Mouse (Mus musculus) heart, postnatal 25 days (tissue): Measurements from ENCODE around the gene Hnrnpul1. TPM values are rescaled to one million over a fixed set of nuclear protein-coding genes. Genes with fewer than 3 reads are reported as not detected.
"Not testable (repeated sequence)": the region's sequence is repeated elsewhere in the genome, so short reads cannot be mapped to it uniquely, and the experiment has no call there.

Experiments used
- DNase-seq: peaks from one replicate; pipeline ENCODE4 v3.0.0; 2022; ENCODE audit warnings: low spot score
- intact Hi-C: fragments of 180-260 bp; cut with DNase I; formaldehyde crosslinking; loops from one replicate; pipeline ENCODE4 v1.15.1; 2025
- total RNA-seq, 2 experiments: library from RNA; stranded (reverse); gene quantifications; 2 replicates each; pipeline ENCODE4 v1.2.3; 2021

The Hnrnpul1 gene
- 10 to 100 TPM; 77.8 TPM for total RNA-seq

DNA sequence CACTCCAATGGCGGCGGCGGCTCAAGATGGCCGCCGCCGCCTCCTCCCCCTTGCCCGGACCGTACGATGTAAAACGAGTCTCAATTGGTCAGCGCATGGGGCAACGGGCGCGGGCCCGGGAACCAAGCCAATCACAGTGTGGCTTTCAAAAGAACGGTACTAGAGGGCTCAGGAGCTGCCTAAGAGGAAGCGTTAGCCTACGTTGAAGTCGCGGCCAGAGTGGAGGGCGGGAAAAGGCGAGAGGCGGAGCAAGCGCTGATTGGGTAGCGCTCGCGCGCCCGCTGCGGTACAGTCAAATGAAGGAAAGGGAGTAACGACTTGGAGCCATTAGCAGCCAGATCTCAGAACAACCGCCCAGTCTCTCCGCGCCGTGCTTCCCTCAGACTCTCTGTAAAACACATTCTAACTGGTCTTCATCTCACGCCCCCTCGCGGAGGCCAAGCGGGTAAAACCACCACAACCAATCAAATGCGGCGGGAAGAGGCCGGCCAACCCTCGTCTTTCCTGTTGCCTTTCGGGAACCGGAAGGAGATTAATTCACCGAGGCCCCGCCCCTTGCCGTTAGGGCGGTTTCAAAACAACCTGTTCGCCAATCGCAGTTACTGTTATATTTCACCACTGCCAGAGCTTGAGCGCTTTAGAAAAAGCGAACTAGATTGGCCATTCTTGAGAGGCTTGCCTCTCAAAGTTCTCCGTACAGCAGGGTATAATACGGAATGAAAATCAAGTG is at the start of gene Hnrnpul1:
Gene Hnrnpul1 (minus strand): TSS at position 20 of the 730 bp plus-strand sequence.
- intact Hi-C loops: loop anchor here (5.0 kb wide), 1 partner anchor 73 kb away; the partner anchor contains the start of gene B9d2
- DNase-seq: peak; percentile 98

DNA sequence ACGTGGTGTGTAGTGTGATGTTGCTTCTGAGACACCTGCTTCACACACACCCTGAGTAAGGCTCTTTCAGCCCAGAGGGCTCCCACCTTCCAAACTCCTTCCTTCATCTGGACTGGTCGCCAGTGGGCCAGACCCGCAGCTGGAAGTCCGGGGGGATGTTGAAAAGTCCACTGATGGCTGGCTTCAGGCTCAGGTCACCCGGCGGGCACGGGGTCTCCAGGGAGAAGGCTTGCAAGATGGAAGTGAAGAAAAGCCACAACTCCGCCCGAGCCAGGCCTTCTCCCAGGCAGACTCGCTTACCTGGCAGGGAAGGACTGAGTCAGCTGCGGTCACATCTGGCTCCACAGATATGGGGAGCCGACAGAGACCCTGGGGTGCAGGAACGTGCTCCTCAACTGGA is 48.9 kb upstream of the Hnrnpul1 start:
- DNase-seq: peak; percentile 60
- intact Hi-C loops: no loop called here

DNA sequence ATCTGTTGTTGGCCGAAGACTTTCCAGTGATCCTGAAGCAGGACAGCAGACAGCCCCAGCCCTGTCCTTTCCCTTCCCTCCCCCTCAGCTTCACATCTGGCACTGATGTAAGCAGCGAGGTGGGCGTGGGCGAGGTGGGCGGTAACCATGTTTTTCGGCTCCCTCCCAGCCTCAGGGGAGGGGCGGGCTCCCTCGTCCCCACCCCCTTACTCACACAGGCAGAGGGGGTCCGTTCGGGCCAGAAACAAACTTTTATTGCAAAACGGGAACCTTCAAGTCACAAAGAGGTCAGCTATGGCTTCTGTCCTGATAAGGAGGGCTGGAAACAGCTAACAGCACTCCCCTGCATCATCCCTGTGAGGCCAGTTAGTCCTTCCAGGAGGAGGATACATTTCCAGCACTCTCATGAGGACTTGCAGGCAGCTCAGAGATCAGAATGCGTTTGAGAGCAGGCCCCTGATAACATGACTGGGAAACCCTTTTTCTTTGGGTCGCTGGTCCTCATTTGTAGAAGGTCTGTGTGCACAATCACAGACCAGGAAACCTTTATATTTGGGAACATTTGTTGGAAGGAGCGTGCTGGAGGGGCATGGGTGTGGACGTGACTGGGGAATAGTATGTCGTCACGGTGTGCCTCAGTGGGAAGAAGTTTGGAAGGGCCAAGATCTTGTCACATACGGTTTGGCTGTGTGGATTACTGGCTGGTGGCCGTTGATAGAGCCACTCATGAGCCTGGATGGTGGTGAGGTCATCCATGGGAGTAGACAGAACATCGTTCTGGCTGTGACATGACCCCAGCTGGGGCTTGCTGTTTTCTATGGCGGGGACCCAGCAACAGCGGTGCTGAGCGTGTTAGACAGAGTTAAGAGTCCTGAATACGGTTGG is 47.9 kb upstream of the Hnrnpul1 start:
- DNase-seq: peak; percentile 91
- intact Hi-C loops: no loop called here

DNA sequence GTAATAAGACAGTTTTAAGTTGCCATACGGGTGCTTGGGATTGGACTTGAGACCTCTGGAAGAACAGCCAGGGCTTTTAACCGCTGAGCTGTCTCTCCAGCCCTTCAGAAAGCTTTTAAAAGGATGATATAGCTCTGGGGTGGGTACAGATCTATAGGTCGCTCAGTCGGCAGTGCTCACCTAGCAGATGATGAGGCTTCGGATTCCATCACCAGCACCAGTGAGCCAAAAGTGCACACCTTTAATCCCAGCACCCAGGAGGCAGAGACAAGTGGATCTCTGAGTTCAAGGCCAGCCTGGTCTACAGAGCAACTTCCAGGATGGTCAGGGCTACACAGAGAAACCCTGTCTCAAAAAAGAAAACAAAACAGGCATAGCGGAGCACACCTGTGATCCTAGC is 46.5 kb upstream of the Hnrnpul1 start:
- intact Hi-C loops: no loop called here
- DNase-seq: no peak

DNA sequence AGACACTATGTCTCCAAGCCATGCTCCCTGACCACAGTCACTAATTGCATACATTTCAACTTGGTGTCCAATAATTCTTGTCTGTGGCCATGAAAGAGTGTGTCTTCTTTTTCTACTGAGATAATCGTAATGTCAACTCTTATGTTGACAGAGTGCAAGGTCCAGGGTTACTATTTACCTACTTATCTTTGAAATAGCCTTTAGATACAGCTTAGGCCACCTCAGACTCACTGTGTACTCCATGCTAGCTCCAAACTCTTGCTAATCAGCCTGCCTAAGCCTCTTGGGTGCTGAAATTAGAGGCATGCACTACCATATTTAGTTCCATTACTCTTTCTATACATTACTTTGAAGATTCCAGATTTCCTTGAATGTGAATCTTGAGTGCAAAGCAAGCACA is 44.8 kb upstream of the Hnrnpul1 start:
- intact Hi-C loops: no loop called here
- DNase-seq: no peak

DNA sequence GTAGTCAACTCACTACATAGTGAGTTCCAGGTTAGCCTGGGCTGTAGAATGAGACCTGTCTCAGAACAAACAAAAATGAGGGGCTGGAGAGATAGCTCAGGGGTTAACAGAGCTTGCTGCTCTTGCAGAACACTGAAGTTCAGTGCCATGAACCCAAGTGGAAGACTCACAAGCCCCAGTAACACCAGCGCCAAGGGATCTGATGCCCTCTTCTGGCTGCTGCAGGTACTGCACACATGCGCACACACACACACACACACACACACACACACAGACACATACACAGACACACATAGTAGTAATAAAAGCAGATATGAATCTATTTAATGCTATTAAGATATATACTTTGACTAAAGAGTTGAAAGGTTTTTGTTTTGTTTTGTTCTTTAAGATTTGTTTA is 44.0 kb upstream of the Hnrnpul1 start:
- intact Hi-C loops: no loop called here
- no peak for DNase-seq

DNA sequence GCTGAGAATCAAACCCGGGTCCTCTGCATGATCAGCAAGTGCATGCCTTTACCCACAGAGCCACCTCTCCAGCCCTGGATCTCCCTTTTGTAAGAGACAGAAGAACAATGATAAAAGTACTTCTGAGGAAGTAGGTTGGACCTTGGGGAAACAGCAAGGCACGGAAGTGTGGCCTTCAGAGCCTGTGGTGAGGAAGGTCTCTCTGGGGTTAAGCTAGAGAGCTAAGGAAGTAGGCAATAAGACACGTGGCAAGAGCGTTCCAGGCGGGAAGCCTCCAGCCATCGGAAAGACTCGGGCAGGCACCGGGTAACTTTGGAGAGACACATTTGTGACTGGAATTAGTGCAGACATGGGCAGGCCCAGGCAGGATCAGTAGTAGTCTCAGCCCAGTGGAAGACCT is 40.2 kb upstream of the Hnrnpul1 start:
- intact Hi-C loops: no loop called here
- DNase-seq: no peak

DNA sequence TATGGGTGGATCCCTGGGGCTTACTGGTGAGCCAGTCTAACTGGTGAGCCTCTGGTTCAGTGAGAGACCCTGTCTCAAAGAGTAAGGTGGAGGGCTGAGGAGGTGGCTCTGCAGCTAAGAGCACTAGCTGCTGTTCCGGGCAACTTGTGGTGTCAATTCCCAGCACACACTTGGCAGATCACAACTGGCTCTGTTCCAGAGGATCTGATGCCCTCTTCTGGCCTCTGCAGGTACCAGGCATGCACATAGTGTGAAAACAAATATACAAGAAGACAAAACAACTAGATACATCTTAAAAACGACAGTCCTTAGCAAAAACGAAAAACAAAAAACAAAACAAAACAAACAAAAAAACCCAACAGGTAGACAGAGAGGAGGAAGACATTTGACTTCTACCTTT is 39.1 kb upstream of the Hnrnpul1 start:
- no peak for DNase-seq
- intact Hi-C loops: no loop called here

DNA sequence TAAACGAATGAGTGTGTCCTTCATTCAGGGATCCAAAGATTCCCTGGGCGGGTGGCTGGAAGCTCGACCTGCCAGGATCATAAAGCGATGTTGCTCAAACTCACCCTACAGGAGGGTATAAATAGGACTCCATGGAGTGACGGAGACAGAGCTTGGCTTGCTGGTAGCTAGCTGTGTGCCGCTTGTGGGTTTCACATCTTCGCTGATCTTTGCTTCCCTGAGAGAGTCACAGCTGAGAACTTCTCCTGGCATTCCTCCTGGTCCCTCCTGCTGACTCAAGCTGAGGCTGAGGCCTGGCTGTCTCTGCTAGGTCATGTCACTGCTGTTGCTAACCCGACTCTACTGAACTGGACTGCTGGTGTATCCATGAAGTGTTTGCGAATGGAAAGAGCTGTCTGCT is 38.4 kb upstream of the Hnrnpul1 start:
- DNase-seq: not testable (repeated sequence)

DNA sequence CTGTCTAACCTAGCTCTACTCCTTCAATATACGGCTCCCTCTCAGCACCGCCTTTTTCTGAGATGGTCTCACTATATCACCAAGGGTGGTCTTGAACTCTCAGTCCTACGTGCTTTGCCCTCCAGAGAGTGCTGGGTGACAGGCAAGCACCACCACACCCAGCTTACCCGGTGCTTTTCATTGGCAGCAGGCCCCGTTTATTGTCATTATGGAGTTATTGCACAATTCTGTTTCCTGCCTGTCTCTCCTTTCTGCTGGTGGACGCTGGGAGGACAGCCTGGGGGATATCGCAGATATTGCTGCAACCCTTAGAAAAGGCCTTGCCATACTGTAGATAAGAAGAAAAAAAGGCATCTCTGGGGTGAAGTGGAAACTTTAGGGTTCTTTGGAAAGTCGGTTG is 36.1 kb upstream of the Hnrnpul1 start:
- peak; percentile 54 for DNase-seq
- intact Hi-C loops: no loop called here

More for the DNA sequence above, 38.4 kb upstream of the Hnrnpul1 start:
- intact Hi-C loops: not testable (repeated sequence)

DNA sequence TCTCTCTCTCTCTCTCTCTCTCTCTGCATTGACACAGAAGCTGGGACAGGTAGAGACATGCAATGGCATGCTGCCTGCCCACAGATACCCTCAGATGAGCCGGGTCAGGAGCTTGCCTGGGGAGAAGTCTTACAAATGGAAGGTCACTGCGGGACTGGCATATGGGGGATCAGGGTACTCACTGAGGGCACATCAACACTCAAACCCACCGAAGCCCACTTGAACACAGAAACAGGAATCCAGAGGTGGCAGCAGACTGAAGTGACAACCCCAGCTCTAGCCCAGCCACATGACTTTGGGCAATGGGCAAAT is 34.5 kb upstream of the Hnrnpul1 start:
- intact Hi-C loops: no loop called here
- no peak for DNase-seq

DNA sequence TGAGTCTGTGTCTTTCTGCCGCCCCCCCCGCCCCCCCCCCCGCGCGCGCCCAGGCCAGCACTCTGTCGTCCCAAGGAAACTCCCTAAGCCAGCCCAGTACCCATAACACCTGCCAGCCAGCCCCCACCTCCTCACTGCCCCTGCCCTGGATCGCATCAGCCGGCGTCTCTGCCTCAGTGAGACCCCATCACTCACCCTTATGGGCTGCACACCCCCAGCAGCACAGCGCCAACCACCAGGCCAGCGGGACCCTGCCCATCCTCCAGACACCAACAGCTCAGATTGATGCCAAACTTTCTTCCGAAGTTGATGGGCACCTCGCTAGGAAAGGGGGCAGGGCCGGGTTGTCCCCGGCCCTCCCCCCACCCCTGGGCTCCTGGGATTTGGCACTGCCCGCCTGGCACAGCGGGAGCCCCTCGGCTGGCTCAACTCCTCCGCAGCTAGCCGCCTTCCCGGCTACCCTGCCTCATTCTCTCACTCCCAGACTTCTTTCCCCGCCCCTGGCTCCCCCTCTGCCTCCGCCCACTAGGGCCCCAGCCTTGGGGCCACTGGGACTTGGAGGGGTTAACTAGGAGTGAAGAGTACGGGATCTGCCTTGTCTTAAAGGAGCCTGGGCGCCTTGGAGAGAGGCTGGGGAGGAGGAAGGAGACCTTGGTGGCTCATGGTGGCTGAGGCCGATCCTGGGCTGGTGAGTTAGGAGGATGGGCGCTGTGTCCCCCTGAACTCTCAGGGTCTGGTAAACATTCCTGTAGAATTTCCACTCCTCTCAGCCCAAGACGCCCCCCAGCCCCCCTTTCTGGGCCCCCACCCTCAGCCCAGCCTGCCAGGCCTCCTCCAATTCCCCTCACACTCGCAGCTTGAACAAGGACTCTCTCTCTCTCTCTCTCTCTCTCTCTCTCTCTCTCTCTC is 33.9 kb upstream of the Hnrnpul1 start, which contains the start of gene Axl:
Gene Axl (minus strand): TSS at position 486 of the 909 bp plus-strand sequence.
- DNase-seq: peak; percentile 84
- intact Hi-C loops: no loop called here

DNA sequence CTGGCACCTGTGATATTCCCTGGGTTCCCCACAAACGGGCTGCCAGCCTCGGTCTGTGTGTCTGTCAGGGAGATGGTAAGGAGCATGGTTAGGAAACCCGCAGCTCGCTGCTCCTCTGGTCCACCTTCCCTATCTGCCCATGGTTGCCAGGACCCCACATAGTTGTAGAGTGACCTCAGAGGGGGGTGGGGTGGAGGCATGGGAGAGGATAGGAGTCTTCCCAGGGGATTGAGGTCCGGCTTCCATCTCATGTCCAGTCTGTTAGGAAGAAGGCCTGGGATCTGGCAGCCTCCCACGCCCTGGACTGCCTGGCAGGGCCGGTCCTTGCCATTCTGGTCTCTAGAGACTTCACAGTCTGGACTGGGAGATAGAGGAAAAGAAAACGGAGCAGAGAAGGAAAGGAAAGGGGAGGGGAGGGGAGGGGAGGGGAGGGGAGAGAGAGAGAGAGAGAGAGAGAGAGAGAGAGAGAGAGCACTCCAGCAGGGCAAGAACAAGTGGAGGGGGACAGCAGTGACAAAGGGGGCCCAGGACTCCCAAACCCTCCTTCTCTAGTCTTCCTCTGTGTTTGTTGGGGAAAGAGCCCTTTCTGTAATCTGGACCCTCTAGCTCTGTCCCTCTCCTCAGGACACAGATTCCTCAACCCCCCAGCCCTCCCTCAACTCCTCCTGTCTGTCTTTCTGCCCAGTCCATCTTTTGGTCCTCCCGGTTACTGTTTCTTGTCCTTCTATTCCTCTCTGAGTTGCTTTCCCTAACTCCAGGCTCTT is 33.1 kb upstream of the Hnrnpul1 start:
- intact Hi-C loops: no loop called here
- peak; percentile 48 for DNase-seq

DNA sequence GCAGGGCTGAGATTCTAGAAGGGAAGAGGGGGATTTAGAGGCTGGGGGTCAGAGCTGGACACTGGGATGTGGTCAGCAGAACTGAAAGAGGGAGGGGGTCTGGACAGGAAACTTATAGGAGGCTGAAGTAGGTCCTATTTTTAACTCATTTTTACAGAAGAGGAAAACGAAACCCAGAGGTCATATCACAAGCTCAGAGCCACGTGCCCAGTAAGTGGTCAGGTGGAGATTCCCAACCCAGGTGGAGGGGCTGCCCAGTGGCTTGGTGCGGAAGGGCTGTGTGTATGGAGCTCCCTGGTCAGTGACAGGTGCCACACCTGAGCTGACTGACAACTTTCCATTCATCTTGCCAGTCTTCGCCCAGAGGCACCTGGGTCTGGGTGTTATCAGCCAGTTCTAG is 32.4 kb upstream of the Hnrnpul1 start:
- intact Hi-C loops: no loop called here
- DNase-seq: no peak

DNA sequence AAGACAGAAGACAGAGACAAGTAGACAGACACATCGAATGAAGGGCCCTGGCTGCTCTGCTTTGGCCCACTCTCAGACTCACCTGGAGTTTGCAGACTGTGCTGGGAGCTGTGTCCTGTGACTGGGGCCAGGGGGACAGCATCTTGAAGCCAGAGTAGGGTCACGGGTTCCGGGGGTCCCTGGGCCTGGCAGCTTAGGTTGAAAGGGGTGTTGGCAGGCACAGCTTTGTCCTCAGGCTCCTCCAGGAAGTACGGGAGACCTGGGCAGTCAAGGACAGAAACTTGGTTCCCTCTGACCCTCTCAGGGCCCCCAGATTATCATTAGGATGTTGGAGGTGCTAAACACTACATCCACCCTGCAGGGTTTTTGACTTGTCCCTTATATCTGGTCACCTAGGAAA is 31.2 kb upstream of the Hnrnpul1 start:
- intact Hi-C loops: no loop called here
- DNase-seq: no peak

DNA sequence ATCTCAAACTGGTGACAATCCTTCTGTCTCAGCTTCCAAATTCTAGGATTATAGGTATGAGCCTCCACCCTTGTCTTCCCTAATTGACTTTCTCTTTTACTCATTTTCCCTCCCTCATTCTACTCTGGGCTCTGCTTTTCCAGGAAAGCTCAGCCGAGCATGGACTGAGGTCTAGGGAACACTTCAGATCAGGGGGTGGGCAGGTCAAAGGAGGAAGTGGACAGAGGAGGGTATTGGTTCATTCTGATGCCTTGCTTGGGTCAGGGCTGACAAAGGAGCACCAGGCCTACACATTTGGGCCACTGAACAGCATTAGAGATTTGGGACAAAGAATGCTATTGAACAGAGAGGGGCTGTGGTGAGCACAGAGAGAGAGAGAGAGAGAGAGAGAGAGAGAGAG is 30.3 kb upstream of the Hnrnpul1 start:
- intact Hi-C loops: no loop called here
- DNase-seq: no peak

DNA sequence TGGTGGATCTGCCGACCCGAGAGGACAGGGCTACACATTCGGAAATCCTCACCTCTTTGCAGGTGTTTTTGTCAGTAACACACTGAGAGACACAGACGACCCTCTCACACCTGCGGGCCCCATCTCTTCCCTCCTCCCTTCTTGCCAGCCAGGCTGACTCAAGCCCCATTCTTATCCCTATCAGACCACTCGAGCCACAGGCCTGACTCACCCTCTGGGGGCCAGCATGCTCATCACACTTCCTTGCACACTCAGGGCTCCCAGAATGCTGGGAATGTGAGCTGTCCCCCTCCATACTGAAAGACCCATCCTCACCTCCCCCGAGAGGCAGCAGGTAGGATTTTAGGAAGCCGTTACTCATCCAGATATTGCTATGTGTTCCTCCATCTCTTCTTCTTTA is 29.2 kb upstream of the Hnrnpul1 start:
- no peak for DNase-seq
- intact Hi-C loops: no loop called here

DNA sequence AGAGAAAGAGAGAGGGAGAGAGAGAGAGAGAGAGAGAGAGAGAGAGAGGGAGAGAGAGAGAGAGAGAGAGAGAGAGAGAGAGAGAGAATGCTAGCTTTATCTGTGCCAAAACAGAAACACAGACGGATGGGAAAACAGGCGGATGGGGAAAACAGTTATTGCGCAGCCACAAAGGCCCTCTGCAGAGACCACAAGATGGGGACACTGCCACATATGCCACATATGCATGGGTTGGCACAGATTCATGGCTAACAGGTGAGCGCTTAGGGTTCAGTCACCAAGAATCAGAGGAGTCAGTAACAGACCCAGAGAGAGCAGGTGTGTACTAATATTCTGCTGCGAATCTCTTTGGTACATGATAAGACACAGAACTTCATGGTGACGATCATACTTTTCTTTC is 28.2 kb upstream of the Hnrnpul1 start:
- no peak for DNase-seq

DNA sequence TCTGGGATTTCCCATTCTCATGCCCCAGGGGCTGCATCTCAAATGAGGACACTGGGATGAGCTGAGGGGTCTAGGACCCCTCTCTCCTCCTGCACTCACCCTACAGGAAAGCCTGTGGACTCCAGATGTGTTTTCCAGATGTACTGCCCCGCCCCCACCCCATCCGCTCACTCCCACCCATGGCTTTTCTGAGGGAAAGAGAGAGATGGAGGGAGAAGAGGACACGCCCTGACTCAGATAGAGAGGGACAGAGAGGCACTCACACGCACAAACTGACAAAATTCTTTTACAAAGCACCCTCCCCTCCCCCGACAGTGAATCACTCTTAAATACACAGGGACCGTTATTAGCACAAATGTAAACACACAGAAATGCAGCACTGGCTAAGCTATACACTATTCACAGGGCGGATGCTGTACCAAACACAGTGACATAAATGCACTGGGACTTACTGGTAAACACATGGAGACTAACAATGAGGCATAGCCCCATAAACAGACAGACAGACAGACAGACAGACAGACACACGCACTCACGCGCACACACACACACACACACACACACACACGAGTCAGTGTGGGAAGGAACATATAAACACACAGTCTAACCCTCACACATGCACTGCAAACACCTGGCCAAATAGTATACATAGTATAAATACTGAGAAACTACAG is 27.5 kb upstream of the Hnrnpul1 start:
- intact Hi-C loops: no loop called here
- DNase-seq: no peak

More for the DNA sequence above, 28.2 kb upstream of the Hnrnpul1 start:
- intact Hi-C loops: no loop called here
